In genomic region chr12:85974030-85974429, GRCm38 (mm10) we compare ENCODE assay signal across 8 mouse cellular contexts.
DNase-seq lines count a peak whose midpoint lies in the region; ATAC-seq and TF ChIP-seq lines count a peak whose summit lies in the region.

No protein-coding gene starts in this region.

- H3K9me3 ChIP-seq in lung, embryonic 14.5 days (ENCODE audit: low read depth, low read length): no peaks in the 10 kb centered on the region

- peak overlapping the region; percentile 75; the same call in 1 of the 2 replicates for H3K27ac ChIP-seq in lung, embryonic 14.5 days (ENCODE audit: low read depth)
- peak overlapping the region; percentile 43 for H3K27ac ChIP-seq in brown adipose tissue, adult 24 weeks (replicated peaks; ENCODE audit: low read depth, low read length)

- peak; percentile 56 for DNase-seq in lung, embryonic 14.5 days
- DNase-seq in lung, postnatal 36 days: no peak
- peak; percentile 65 for DNase-seq in gastrocnemius, postnatal 25 days
- peak; percentile 70 for DNase-seq in lung, postnatal 10 days
- DNase-seq in right cerebral cortex, postnatal 25 days: no peak
- no peak for DNase-seq in layer of hippocampus, adult 8-10 months (ENCODE audit: low spot score in 2 of 2)

- ATAC-seq in lung, embryonic 14.5 days (ENCODE audit: insufficient read depth): peak; percentile 47; the same call in 1 of the 2 replicates
- no peak for ATAC-seq in monocyte, adult 5-6 weeks (replicated peaks; ENCODE audit: insufficient number of reproducible peaks, low FRiP score, low TSS enrichment, poor library complexity, severe bottlenecking)

- no peaks in the 10 kb centered on the region for H3K27me3 ChIP-seq in lung, embryonic 14.5 days (ENCODE audit: insufficient read depth, low read length)

- peaks cover 20% of the 10 kb centered on the region for H3K4me1 ChIP-seq in lung, embryonic 14.5 days (ENCODE audit: insufficient read depth)
- H3K4me1 ChIP-seq in brown adipose tissue, adult 24 weeks (ENCODE audit: control insufficient read depth, insufficient read depth, insufficient read length, low read length): peaks cover 9% of the 10 kb centered on the region

- no peak for TF ChIP-seq CTCF in lung, embryonic 14.5 days (IDR thresholded peaks at IDR 0.05; ENCODE audit: low read depth)

- WGBS in lung, embryonic 14.5 days: 38% methylated on average over 4 of the region's 4 CpGs

- H3K36me3 ChIP-seq in lung, embryonic 14.5 days (ENCODE audit: insufficient read depth): peaks cover 4% of the 10 kb centered on the region; the same call in 1 of the 2 replicates

- no peak overlapping the region for H3K9ac ChIP-seq in lung, embryonic 14.5 days

- no peak overlapping the region for H3K4me3 ChIP-seq in lung, embryonic 14.5 days (ENCODE audit: low read depth, low read length)
- no peak overlapping the region for H3K4me3 ChIP-seq in brown adipose tissue, adult 24 weeks (ENCODE audit: insufficient read depth, low read depth, low read length)

- H3K4me2 ChIP-seq in lung, embryonic 14.5 days: no peak overlapping the region

Comparison
In these comparisons a context has a peak if more than half of its experiments do, and no peak if none do; other contexts are left out.
1. DNase-seq: peak in lung, embryonic 14.5 days (single experiment), gastrocnemius, postnatal 25 days (single experiment) and lung, postnatal 10 days (single experiment); none in lung, postnatal 36 days (single experiment), right cerebral cortex, postnatal 25 days (single experiment) and layer of hippocampus, adult 8-10 months (0 of 2).